Mouse (Mus musculus) lung, postnatal 0 days (tissue): Measurements from ENCODE around the gene Egfl7. TPM values are rescaled to one million over a fixed set of nuclear protein-coding genes. Genes with fewer than 3 reads are reported as not detected.

Experiments used
- ATAC-seq: fragments of 200-750 bp; cut with Nextera tagmentation; 2 replicates; pipeline ENCODE4 v1.8.0; 2017; ENCODE audit warnings: moderate library complexity
- DNase-seq: peaks from one replicate; pipeline ENCODE4 v3.0.0-alpha.2; 2016; ENCODE audit warnings: low spot score
- H3K27ac ChIP-seq: fragments of 300-500 bp; sonication (generic); 2 replicates; pipeline ENCODE4 v1.5.1; 2014; ENCODE audit warnings: antibody characterized with exemption, mild to moderate bottlenecking, low read length, mixed read lengths
- H3K27me3 ChIP-seq: fragments of 300-500 bp; sonication (generic); replicated peaks from 2 replicates; pipeline ENCODE4 v1.6.1; 2014; ENCODE audit warnings: low read length, mixed read lengths; ENCODE audit not compliant: insufficient read depth
- H3K36me3 ChIP-seq: fragments of 300-500 bp; sonication (generic); 2 replicates; pipeline ENCODE4 v1.6.1; 2014; ENCODE audit warnings: low read length, mixed read lengths; ENCODE audit not compliant: insufficient read depth
- H3K4me1 ChIP-seq: fragments of 300-500 bp; sonication (generic); 2 replicates; pipeline ENCODE4 v1.6.1; 2014; ENCODE audit warnings: antibody characterized with exemption, low read depth, low read length, mixed read lengths; ENCODE audit not compliant: insufficient read depth
- H3K4me2 ChIP-seq: fragments of 300-500 bp; sonication (generic); replicated peaks from 2 replicates; pipeline ENCODE4 v1.6.1; 2014; ENCODE audit warnings: low read depth, mild to moderate bottlenecking, low read length, moderate library complexity, mixed read lengths
- H3K4me3 ChIP-seq: fragments of 300-500 bp; sonication (generic); 2 replicates; pipeline ENCODE4 v1.5.1; 2014; ENCODE audit warnings: low read depth, low read length
- H3K9ac ChIP-seq: fragments of 300-500 bp; sonication (generic); replicated peaks from 2 replicates; pipeline ENCODE4 v1.6.1; 2014; ENCODE audit warnings: low read depth, mild to moderate bottlenecking
- H3K9me3 ChIP-seq: fragments of 300-500 bp; sonication (generic); 2 replicates; pipeline ENCODE4 v1.6.1; 2016; ENCODE audit warnings: low read length, mixed read lengths
- CTCF ChIP-seq: IDR thresholded peaks from 2 replicates; pipeline ENCODE4 v1.5.1; 2016; ENCODE audit warnings: antibody characterized with exemption, mild to moderate bottlenecking
- EP300 ChIP-seq: IDR thresholded peaks from 2 replicates; pipeline ENCODE4 v1.6.1; 2016; ENCODE audit warnings: antibody characterized with exemption, mild to moderate bottlenecking, control low read depth
- WGBS: fragments of 180-500 bp; shearing (Covaris S2); extraction: QIAGEN DNeasy Blood & Tissue Kit; methylation state at CpG from one replicate; pipeline ENCODE4 v1.1.7; 2014; 5-methylcytosine and 5-hydroxymethylcytosine counted together
- polyA plus RNA-seq: library from polyadenylated mRNA; unstranded; fragments of >200 nt; fragmentation: Nextera tagmentation; extraction: Ambion mirVana; gene quantifications from 2 replicates; pipeline ENCODE4 v1.2.1, GENCODE M21; 2015

Gene Egfl7
- polyA plus RNA-seq, 1 experiment from 2014 or later, result 412 TPM

GRCm38 (mm10) chr2:26549801-26550200 lies 30.0 kb upstream of the Egfl7 start:
- 0 out of 2 replicates have a peak overlapping the region, but pooled peaks have one; percentile 12 for H3K9ac ChIP-seq
- TF ChIP-seq EP300 (no peak), CTCF (peak; percentile 13; the same call in 1 of the 2 replicates)
- peaks cover 39% of the 10 kb centered on the region for H3K4me1 ChIP-seq
- WGBS, result 32% methylated on average over 10 of the region's 10 CpGs
- no peak overlapping the region for H3K4me3 ChIP-seq
- H3K9me3 ChIP-seq, result no peaks in the 10 kb centered on the region
- H3K4me2 ChIP-seq, result no peak overlapping the region
- ATAC-seq (peak; percentile 39), DNase-seq (peak; percentile 67)
- H3K36me3 ChIP-seq, result no peaks in the 10 kb centered on the region
- peak overlapping the region; percentile 38; the same call in 1 of the 2 replicates for H3K27ac ChIP-seq
- H3K27me3 ChIP-seq, result no peaks in the 10 kb centered on the region

- TF ChIP-seq EP300 (no peak), CTCF (no peak)
- no peak overlapping the region for H3K4me2 ChIP-seq
- no peak overlapping the region for H3K9ac ChIP-seq
- peak overlapping the region; percentile 38; the same call in 1 of the 2 replicates for H3K27ac ChIP-seq
- H3K36me3 ChIP-seq, result no peaks in the 10 kb centered on the region
- no peak overlapping the region for H3K4me3 ChIP-seq
- no peaks in the 10 kb centered on the region for H3K27me3 ChIP-seq
- H3K9me3 ChIP-seq, result no peaks in the 10 kb centered on the region
- WGBS, result 39% methylated on average over 3 of the region's 3 CpGs
- ATAC-seq (peak; percentile 6; the same call in 1 of the 2 replicates), DNase-seq (peak; percentile 28)
- peaks cover 43% of the 10 kb centered on the region for H3K4me1 ChIP-seq
Measured at GRCm38 (mm10) chr2:26550205-26550604, 29.6 kb upstream of the Egfl7 start.

GRCm38 (mm10) chr2:26550777-26551176 lies 29.0 kb upstream of the Egfl7 start:
- Histone ChIP-seq H3K4me3 (no peak overlapping the region), H3K36me3 (no peaks in the 10 kb centered on the region), H3K27ac (peak overlapping the region; percentile 38; the same call in 1 of the 2 replicates), H3K27me3 (no peaks in the 10 kb centered on the region), H3K9me3 (no peaks in the 10 kb centered on the region), H3K4me2 (no peak overlapping the region), H3K9ac (no peak overlapping the region), H3K4me1 (peaks cover 48% of the 10 kb centered on the region)
- WGBS, result 59% methylated on average over 3 of the region's 3 CpGs
- DNase-seq, result no peak
- TF ChIP-seq CTCF (no peak), EP300 (no peak)
- peak; percentile 27; the same call in 1 of the 2 replicates for ATAC-seq

GRCm38 (mm10) chr2:26551446-26551845 lies 28.4 kb upstream of the Egfl7 start:
- Histone ChIP-seq H3K4me3 (no peak overlapping the region), H3K27me3 (no peaks in the 10 kb centered on the region), H3K27ac (no peak overlapping the region), H3K9me3 (no peaks in the 10 kb centered on the region), H3K9ac (no peak overlapping the region), H3K4me1 (peaks cover 51% of the 10 kb centered on the region), H3K4me2 (no peak overlapping the region), H3K36me3 (no peaks in the 10 kb centered on the region)
- DNase-seq, result no peak
- 66% methylated on average over 8 of the region's 8 CpGs for WGBS
- no peak for ATAC-seq
- TF ChIP-seq EP300, result no peak
- TF ChIP-seq CTCF, result no peak

- no peak for ATAC-seq
- H3K4me3 ChIP-seq, result no peak overlapping the region
Measured at GRCm38 (mm10) chr2:26552066-26552465, 27.7 kb upstream of the Egfl7 start.

GRCm38 (mm10) chr2:26553904-26554303 lies 25.9 kb upstream of the Egfl7 start:
- H3K27me3 ChIP-seq, result no peaks in the 10 kb centered on the region
- DNase-seq (no peak), ATAC-seq (0 out of 2 replicates have a peak, but pooled peaks have one; percentile 13)
- H3K27ac ChIP-seq, result no peak overlapping the region
- 62% methylated on average over 9 of the region's 9 CpGs for WGBS
- TF ChIP-seq CTCF (no peak), EP300 (no peak)
- H3K9me3 ChIP-seq, result no peaks in the 10 kb centered on the region
- H3K4me1 ChIP-seq, result peaks cover 57% of the 10 kb centered on the region
- no peak overlapping the region for H3K4me2 ChIP-seq
- no peak overlapping the region for H3K4me3 ChIP-seq
- H3K9ac ChIP-seq, result no peak overlapping the region
- H3K36me3 ChIP-seq, result no peaks in the 10 kb centered on the region

More at GRCm38 (mm10) chr2:26552066-26552465, 27.7 kb upstream of the Egfl7 start:
- Histone ChIP-seq H3K27ac (no peak overlapping the region), H3K4me1 (peaks cover 57% of the 10 kb centered on the region), H3K27me3 (no peaks in the 10 kb centered on the region), H3K36me3 (no peaks in the 10 kb centered on the region), H3K9ac (no peak overlapping the region), H3K9me3 (no peaks in the 10 kb centered on the region), H3K4me2 (no peak overlapping the region)
- DNase-seq, result no peak
- no peak for TF ChIP-seq EP300
- no peak for TF ChIP-seq CTCF
- 74% methylated on average over 2 of the region's 2 CpGs for WGBS

GRCm38 (mm10) chr2:26555076-26555475 lies 24.7 kb upstream of the Egfl7 start:
- Histone ChIP-seq H3K27me3 (no peaks in the 10 kb centered on the region), H3K4me2 (no peak overlapping the region), H3K4me1 (peaks cover 48% of the 10 kb centered on the region), H3K36me3 (no peaks in the 10 kb centered on the region), H3K9ac (no peak overlapping the region), H3K9me3 (no peaks in the 10 kb centered on the region), H3K4me3 (no peak overlapping the region), H3K27ac (no peak overlapping the region)
- DNase-seq (peak; percentile 66), ATAC-seq (peak; percentile 27; the same call in 1 of the 2 replicates)
- WGBS, result 41% methylated on average over 4 of the region's 4 CpGs
- TF ChIP-seq CTCF (no peak), EP300 (peak; percentile 64)
